Comparison of ENCODE assay signal across 11 mouse cellular contexts in genomic region chr6:72769343-72769742, GRCm38 (mm10). TPM values are rescaled to one million over a fixed set of nuclear protein-coding genes. Genes with fewer than 3 reads are reported as not detected.
A peak's percentile ranks its signal among the peaks of the same experiment; 100 is the strongest.
DNase-seq lines count a peak whose midpoint lies in the region; ATAC-seq and TF ChIP-seq lines count a peak whose summit lies in the region.
"Had no signal": no experiment of that assay in that cellular context is flagged by ENCODE, and none has a peak within 500 bp of the region (broad histone marks: within the 10 kb centered on the region; RNA-seq: fewer than 3 reads in every experiment).

No protein-coding gene starts in this region.

- no peaks in the 10 kb centered on the region; the same call in 1 of the 2 replicates for H3K36me3 ChIP-seq in intestine, embryonic 16.5 days (ENCODE audit: control insufficient read depth, insufficient read depth, low read length)
- no peaks in the 10 kb centered on the region for H3K36me3 ChIP-seq in intestine, embryonic 15.5 days
- peaks cover 20% of the 10 kb centered on the region; the same call in 1 of the 2 replicates for H3K36me3 ChIP-seq in embryonic facial prominence, embryonic 12.5 days
- peaks cover 3% of the 10 kb centered on the region; the same call in 1 of the 2 replicates for H3K36me3 ChIP-seq in limb, embryonic 11.5 days (ENCODE audit: control insufficient read depth, insufficient read depth, low read length)
- H3K36me3 ChIP-seq: liver, embryonic 12.5 days had no signal

- no peak for TF ChIP-seq POLR2A in brain, embryonic 14.5 days (IDR thresholded peaks at IDR 0.05; ENCODE audit: borderline replicate concordance, extremely low read depth, insufficient read depth, insufficient read length, poor library complexity, severe bottlenecking)

- no peak overlapping the region for H3K9ac ChIP-seq in intestine, embryonic 16.5 days (ENCODE audit: low read depth, low read length)
- no peak overlapping the region for H3K9ac ChIP-seq in intestine, embryonic 15.5 days
- H3K9ac ChIP-seq in embryonic facial prominence, embryonic 12.5 days = no peak overlapping the region
- H3K9ac ChIP-seq in limb, embryonic 11.5 days (ENCODE audit: low read length) = no peak overlapping the region
- H3K9ac ChIP-seq: liver, embryonic 12.5 days had no signal

- no peak for TF ChIP-seq CTCF in brain, embryonic 14.5 days (IDR thresholded peaks at IDR 0.05; ENCODE audit: borderline replicate concordance, extremely low read depth, insufficient read depth, insufficient read length)

- no peaks in the 10 kb centered on the region for H3K9me3 ChIP-seq in intestine, embryonic 16.5 days (ENCODE audit: control insufficient read depth, low read length)
- H3K9me3 ChIP-seq in intestine, embryonic 15.5 days = no peaks in the 10 kb centered on the region
- H3K9me3 ChIP-seq in embryonic facial prominence, embryonic 12.5 days = no peaks in the 10 kb centered on the region
- no peaks in the 10 kb centered on the region for H3K9me3 ChIP-seq in limb, embryonic 11.5 days (ENCODE audit: control insufficient read depth, low read length)
- H3K9me3 ChIP-seq: liver, embryonic 12.5 days had no signal

- no peak overlapping the region for H3K4me2 ChIP-seq in intestine, embryonic 16.5 days (ENCODE audit: low read depth, low read length)
- H3K4me2 ChIP-seq in intestine, embryonic 15.5 days (replicated peaks) = no peak overlapping the region
- H3K4me2 ChIP-seq in embryonic facial prominence, embryonic 12.5 days (replicated peaks) = no peak overlapping the region
- H3K4me2 ChIP-seq in limb, embryonic 11.5 days (ENCODE audit: low read depth, severe bottlenecking) = no peak overlapping the region
- H3K4me2 ChIP-seq: liver, embryonic 12.5 days had no signal

- WGBS in intestine, embryonic 16.5 days = 84% methylated on average over 13 of the region's 13 CpGs
- WGBS in intestine, embryonic 15.5 days = 77% methylated on average over 13 of the region's 13 CpGs
- 33% methylated on average over 13 of the region's 13 CpGs for WGBS in embryonic facial prominence, embryonic 12.5 days
- 54% methylated on average over 13 of the region's 13 CpGs for WGBS in limb, embryonic 11.5 days

- no peaks in the 10 kb centered on the region for H3K27me3 ChIP-seq in intestine, embryonic 16.5 days (replicated peaks; ENCODE audit: control insufficient read depth, insufficient read depth, low read length)
- no peaks in the 10 kb centered on the region for H3K27me3 ChIP-seq in intestine, embryonic 15.5 days (replicated peaks)
- H3K27me3 ChIP-seq in embryonic facial prominence, embryonic 12.5 days = no peaks in the 10 kb centered on the region
- no peaks in the 10 kb centered on the region for H3K27me3 ChIP-seq in limb, embryonic 11.5 days (ENCODE audit: control insufficient read depth, insufficient read depth, low read length)
- H3K27me3 ChIP-seq: CH12.LX; liver, embryonic 12.5 days had no signal

- H3K4me3 ChIP-seq in intestine, embryonic 16.5 days (ENCODE audit: low read length) = no peak overlapping the region
- H3K4me3 ChIP-seq in intestine, embryonic 15.5 days (replicated peaks) = no peak overlapping the region
- H3K4me3 ChIP-seq in embryonic facial prominence, embryonic 12.5 days = no peak overlapping the region
- H3K4me3 ChIP-seq in limb, embryonic 11.5 days (ENCODE audit: low read depth, low read length) = no peak overlapping the region
- H3K4me3 ChIP-seq: liver, embryonic 12.5 days had no signal

- peak; percentile 61 for DNase-seq in brain, embryonic 14.5 days (ENCODE audit: low read depth)
- no peak for DNase-seq in limb, embryonic 11.5 days (ENCODE audit: low spot score)
- DNase-seq in left cerebral cortex, adult 11 months (ENCODE audit: low spot score) = no peak
- DNase-seq in adrenal gland, postnatal 25 days = no peak
- DNase-seq: cerebellum, adult 11 months; embryo, embryonic 11 days had no signal

- no peak for ATAC-seq in intestine, embryonic 16.5 days
- ATAC-seq in intestine, embryonic 15.5 days = no peak
- no peak for ATAC-seq in embryonic facial prominence, embryonic 12.5 days (ENCODE audit: insufficient number of reproducible peaks, insufficient read depth, low FRiP score, low TSS enrichment)
- ATAC-seq in limb, embryonic 11.5 days (ENCODE audit: insufficient number of reproducible peaks, low FRiP score, low TSS enrichment, low read depth) = no peak
- ATAC-seq: liver, embryonic 12.5 days had no signal

- H3K4me1 ChIP-seq in intestine, embryonic 16.5 days (ENCODE audit: control insufficient read depth, insufficient read depth, low read length) = peaks cover 16% of the 10 kb centered on the region
- H3K4me1 ChIP-seq in intestine, embryonic 15.5 days (replicated peaks) = peaks cover 14% of the 10 kb centered on the region
- H3K4me1 ChIP-seq in embryonic facial prominence, embryonic 12.5 days = peaks cover 53% of the 10 kb centered on the region
- H3K4me1 ChIP-seq in limb, embryonic 11.5 days (ENCODE audit: control insufficient read depth, insufficient read depth, low read length) = peaks cover 25% of the 10 kb centered on the region
- H3K4me1 ChIP-seq: liver, embryonic 12.5 days had no signal

- peak overlapping the region; percentile 45 for H3K27ac ChIP-seq in intestine, embryonic 16.5 days (ENCODE audit: low read length)
- no peak overlapping the region for H3K27ac ChIP-seq in intestine, embryonic 15.5 days
- peak overlapping the region; percentile 75 for H3K27ac ChIP-seq in embryonic facial prominence, embryonic 12.5 days
- H3K27ac ChIP-seq in limb, embryonic 11.5 days (replicated peaks; ENCODE audit: low read depth, low read length) = peak overlapping the region; percentile 64
- H3K27ac ChIP-seq: liver, embryonic 12.5 days had no signal

RNA-seq across cellular contexts. Expression of gene Tcf7l1, which starts 19.7 kb away (rescaled TPM):
- polyA plus RNA-seq in intestine, embryonic 16.5 days (2015; fragmentation: Nextera tagmentation; extraction: Ambion mirVana) = 8.5 and 11.2 TPM in 2 replicates
- polyA plus RNA-seq in intestine, embryonic 15.5 days (2015; fragmentation: Nextera tagmentation; extraction: Ambion mirVana) = 15.0 and 16.2 TPM in 2 replicates
- polyA plus RNA-seq in brain, embryonic 14.5 days (2012; rRNA removed) = 13.1 and 14.5 TPM in 2 replicates
- 50.2 and 53.1 TPM in 2 replicates for polyA plus RNA-seq in embryonic facial prominence, embryonic 12.5 days (2016; fragmentation: Nextera tagmentation; extraction: Ambion mirVana)
- polyA plus RNA-seq in limb, embryonic 11.5 days (2014; fragmentation: Nextera tagmentation; extraction: Ambion mirVana) = 42.4 and 44.4 TPM in 2 replicates
- total RNA-seq in adrenal gland, postnatal 25 days (2021) = 10.0 and 13.1 TPM in 2 replicates
